Mouse (Mus musculus) hindbrain, embryonic 12.5 days (tissue): ENCODE measurements at regions not wholly inside any gene's neighbourhood (a gene's known extent, or its start where the extent isn't known, plus 50 kb on each side); places are given as distances from the start of the nearest gene placed in this dataset.

Experiments used
- ATAC-seq: fragments of 200-750 bp; cut with Nextera tagmentation; 2 replicates; pipeline ENCODE4 v1.8.0; 2017; ENCODE audit warnings: moderate TSS enrichment; ENCODE audit not compliant: low FRiP score
- H3K27ac ChIP-seq: fragments of 300-500 bp; sonication (generic); 2 replicates; pipeline ENCODE4 v1.5.1; 2016; ENCODE audit warnings: mild to moderate bottlenecking
- H3K27me3 ChIP-seq: fragments of 300-500 bp; sonication (generic); 2 replicates; pipeline ENCODE4 v1.6.1; 2016; ENCODE audit warnings: mild to moderate bottlenecking
- H3K36me3 ChIP-seq: fragments of 300-500 bp; sonication (generic); 2 replicates; pipeline ENCODE4 v1.6.1; 2016; ENCODE audit warnings: mild to moderate bottlenecking
- H3K4me1 ChIP-seq: fragments of 300-500 bp; sonication (generic); 2 replicates; pipeline ENCODE4 v1.6.1; 2016
- H3K4me2 ChIP-seq: fragments of 300-500 bp; sonication (generic); replicated peaks from 2 replicates; pipeline ENCODE4 v1.6.1; 2016; ENCODE audit warnings: mild to moderate bottlenecking
- H3K4me3 ChIP-seq: fragments of 300-500 bp; sonication (generic); 2 replicates; pipeline ENCODE4 v1.5.1; 2016; ENCODE audit warnings: mild to moderate bottlenecking
- H3K9ac ChIP-seq: fragments of 300-500 bp; sonication (generic); 2 replicates; pipeline ENCODE4 v1.6.1; 2016; ENCODE audit warnings: mild to moderate bottlenecking, moderate library complexity
- H3K9me3 ChIP-seq: fragments of 300-500 bp; sonication (generic); replicated peaks from 2 replicates; pipeline ENCODE4 v1.6.1; 2016; ENCODE audit warnings: mild to moderate bottlenecking
- WGBS: fragments of 180-500 bp; shearing (Covaris S2); methylation state at CpG from one replicate; pipeline ENCODE4 v1.1.7; 2016; 5-methylcytosine and 5-hydroxymethylcytosine counted together

GRCm38 (mm10) chr2:178976046-178976445, 466.2 kb upstream of the Cdh4 start:
- WGBS, result 73% methylated on average over 6 of the region's 6 CpGs
- H3K4me1 ChIP-seq, result no peaks in the 10 kb centered on the region
- H3K9me3 ChIP-seq, result no peaks in the 10 kb centered on the region
- ATAC-seq, result no peak
- H3K27ac ChIP-seq, result no peak overlapping the region
- no peak overlapping the region for H3K4me2 ChIP-seq
- no peak overlapping the region for H3K4me3 ChIP-seq
- H3K36me3 ChIP-seq, result no peaks in the 10 kb centered on the region
- H3K9ac ChIP-seq, result no peak overlapping the region
- no peaks in the 10 kb centered on the region for H3K27me3 ChIP-seq

DNA sequence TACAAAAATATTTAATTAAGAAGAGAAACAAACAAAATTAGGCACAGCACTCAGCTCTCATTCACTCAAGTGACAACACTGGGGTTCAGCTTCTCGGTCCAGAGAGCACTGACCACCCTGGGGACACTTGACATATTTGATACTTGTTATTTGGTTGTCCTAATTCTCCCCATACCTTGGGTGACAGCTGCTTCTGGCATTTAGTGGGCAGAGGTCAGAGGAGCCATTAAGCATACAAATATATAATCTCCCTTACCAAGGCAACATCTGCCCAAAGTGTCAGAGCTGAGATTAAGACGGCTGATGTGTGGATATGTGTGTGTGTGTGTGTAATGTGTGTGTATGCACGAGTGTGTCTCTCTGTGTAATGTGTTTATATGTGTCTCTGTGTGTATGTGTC, 465.7 kb upstream of the Cdh4 start:
- no peak overlapping the region for H3K4me2 ChIP-seq
- no peaks in the 10 kb centered on the region for H3K4me1 ChIP-seq
- H3K9ac ChIP-seq, result no peak overlapping the region
- no peak overlapping the region for H3K27ac ChIP-seq
- H3K9me3 ChIP-seq, result no peaks in the 10 kb centered on the region
- H3K4me3 ChIP-seq, result no peak overlapping the region
- no peaks in the 10 kb centered on the region for H3K36me3 ChIP-seq
- no peaks in the 10 kb centered on the region for H3K27me3 ChIP-seq
- ATAC-seq, result no peak
- 65% methylated on average over 3 of the region's 3 CpGs for WGBS

GRCm38 (mm10) chr2:178979451-178979850, 462.8 kb upstream of the Cdh4 start:
- Histone ChIP-seq H3K27ac (no peak overlapping the region), H3K4me1 (peaks cover 8% of the 10 kb centered on the region; the same call in 1 of the 2 replicates), H3K4me3 (no peak overlapping the region), H3K4me2 (no peak overlapping the region), H3K9ac (no peak overlapping the region), H3K9me3 (no peaks in the 10 kb centered on the region), H3K36me3 (no peaks in the 10 kb centered on the region), H3K27me3 (0 out of 2 replicates have a peak, but pooled peaks cover 3% of the 10 kb centered on the region)
- 85% methylated on average over 9 of the region's 9 CpGs for WGBS
- no peak for ATAC-seq

GRCm38 (mm10) chr2:178981736-178982502, 460.3 kb upstream of the Cdh4 start:
- Histone ChIP-seq H3K4me1 (peaks cover 8% of the 10 kb centered on the region; the same call in 1 of the 2 replicates), H3K27me3 (0 out of 2 replicates have a peak, but pooled peaks cover 3% of the 10 kb centered on the region), H3K9ac (no peak overlapping the region), H3K36me3 (no peaks in the 10 kb centered on the region), H3K4me3 (no peak overlapping the region), H3K27ac (no peak overlapping the region), H3K4me2 (no peak overlapping the region), H3K9me3 (no peaks in the 10 kb centered on the region)
- WGBS, result 52% methylated on average over 7 of the region's 7 CpGs
- ATAC-seq, result no peak

DNA sequence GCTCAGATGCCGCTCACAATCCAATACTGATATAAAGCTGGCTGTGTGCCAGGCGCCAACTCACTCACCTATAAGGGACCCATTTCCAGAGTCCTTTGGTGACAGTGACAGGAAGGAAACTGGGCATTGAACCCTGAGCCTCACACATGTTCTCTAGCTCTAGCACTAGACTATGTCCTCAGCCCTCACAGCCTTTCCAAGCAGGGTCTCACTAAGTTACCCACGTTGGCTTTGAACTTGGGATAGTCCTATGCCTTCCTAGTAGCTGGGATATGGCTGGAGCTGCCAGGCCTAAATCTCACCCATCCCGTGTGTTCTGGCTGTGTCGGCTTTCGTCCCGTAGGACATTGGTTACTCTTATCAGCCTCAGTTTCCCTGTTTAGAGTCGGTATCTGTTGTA, 458.4 kb upstream of the Cdh4 start:
- 96% methylated on average over 8 of the region's 8 CpGs for WGBS

DNA sequence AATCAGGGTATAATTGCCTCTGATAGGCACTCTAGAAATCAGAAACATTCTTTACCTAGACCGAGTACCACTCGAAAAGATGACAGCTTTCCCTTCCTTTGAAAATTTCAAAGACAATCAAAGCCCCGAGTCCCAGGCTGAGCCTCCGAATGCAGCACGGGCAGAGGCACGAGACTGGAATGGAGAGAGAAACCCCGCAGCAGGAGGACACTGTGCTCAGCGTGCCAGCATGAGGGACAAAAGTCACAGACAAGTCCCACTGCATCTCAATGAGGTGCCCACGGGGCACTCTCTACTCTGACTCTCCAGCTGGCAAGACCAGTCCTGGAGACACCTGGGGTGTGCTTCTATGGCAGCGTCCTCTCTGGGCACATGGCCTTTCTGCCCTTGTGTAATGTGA, 454.3 kb upstream of the Cdh4 start:
- no peak overlapping the region for H3K27ac ChIP-seq
- no peak for ATAC-seq
- H3K9me3 ChIP-seq, result no peaks in the 10 kb centered on the region
- peaks cover 9% of the 10 kb centered on the region for H3K4me1 ChIP-seq
- H3K9ac ChIP-seq, result no peak overlapping the region
- WGBS, result 72% methylated on average over 10 of the region's 10 CpGs
- H3K4me3 ChIP-seq, result no peak overlapping the region
- no peaks in the 10 kb centered on the region for H3K36me3 ChIP-seq
- no peak overlapping the region for H3K4me2 ChIP-seq
- H3K27me3 ChIP-seq, result no peaks in the 10 kb centered on the region

More for the DNA sequence above, 458.4 kb upstream of the Cdh4 start:
- no peaks in the 10 kb centered on the region for H3K9me3 ChIP-seq
- H3K36me3 ChIP-seq, result no peaks in the 10 kb centered on the region
- no peak overlapping the region for H3K9ac ChIP-seq
- H3K4me1 ChIP-seq, result peaks cover 8% of the 10 kb centered on the region; the same call in 1 of the 2 replicates
- H3K4me3 ChIP-seq, result no peak overlapping the region
- no peak for ATAC-seq
- no peak overlapping the region for H3K27ac ChIP-seq
- H3K27me3 ChIP-seq, result 0 out of 2 replicates have a peak, but pooled peaks cover 3% of the 10 kb centered on the region
- no peak overlapping the region for H3K4me2 ChIP-seq

DNA sequence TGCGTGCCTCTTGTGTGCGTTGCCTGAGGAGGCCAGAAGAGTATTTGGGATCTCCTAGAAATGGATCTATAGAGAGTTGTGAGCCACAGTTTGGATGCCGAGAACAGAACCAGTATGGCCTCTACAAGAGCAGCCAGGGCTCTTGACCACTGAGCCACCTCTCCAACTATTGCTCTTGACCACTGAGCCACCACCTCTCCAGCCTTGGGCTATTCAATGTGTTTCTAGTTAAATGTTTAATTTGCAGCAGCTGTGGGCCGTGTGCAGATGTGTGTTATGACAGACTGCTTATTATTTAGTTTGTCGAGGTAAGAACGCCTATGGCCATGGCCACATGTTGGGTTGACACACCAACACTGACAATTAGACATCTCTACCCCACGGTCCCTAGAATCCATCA, 452.9 kb upstream of the Cdh4 start:
- WGBS, result 84% methylated on average over 7 of the region's 7 CpGs
- Histone ChIP-seq H3K27me3 (no peaks in the 10 kb centered on the region), H3K9ac (no peak overlapping the region), H3K4me1 (peaks cover 9% of the 10 kb centered on the region), H3K4me2 (no peak overlapping the region), H3K36me3 (no peaks in the 10 kb centered on the region), H3K9me3 (no peaks in the 10 kb centered on the region), H3K4me3 (no peak overlapping the region), H3K27ac (no peak overlapping the region)
- ATAC-seq, result no peak

DNA sequence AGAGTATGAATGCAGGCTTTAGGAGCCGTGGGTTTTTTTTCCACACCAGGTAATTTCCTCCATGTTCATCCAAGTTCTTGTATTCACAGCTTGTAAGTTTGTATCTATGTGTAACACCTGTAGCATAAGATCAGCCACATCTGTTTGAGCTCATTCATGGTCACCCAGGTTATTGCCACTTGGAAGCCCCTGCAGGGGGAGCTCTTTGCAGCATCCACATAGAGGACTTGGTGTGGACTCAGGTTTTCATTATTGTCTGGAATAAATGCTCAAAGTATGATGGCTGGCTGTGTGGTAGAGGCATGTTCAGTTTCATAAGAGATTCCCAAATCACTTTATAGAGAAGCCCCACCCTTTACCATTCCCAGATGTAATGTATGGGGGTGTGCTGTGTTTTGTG, 452.4 kb upstream of the Cdh4 start:
- WGBS, result 76% methylated on average over 1 of the region's 1 CpGs
- Histone ChIP-seq H3K4me3 (no peak overlapping the region), H3K9ac (no peak overlapping the region), H3K27ac (no peak overlapping the region), H3K27me3 (no peaks in the 10 kb centered on the region), H3K36me3 (no peaks in the 10 kb centered on the region), H3K4me1 (peaks cover 9% of the 10 kb centered on the region), H3K4me2 (no peak overlapping the region), H3K9me3 (no peaks in the 10 kb centered on the region)
- no peak for ATAC-seq

DNA sequence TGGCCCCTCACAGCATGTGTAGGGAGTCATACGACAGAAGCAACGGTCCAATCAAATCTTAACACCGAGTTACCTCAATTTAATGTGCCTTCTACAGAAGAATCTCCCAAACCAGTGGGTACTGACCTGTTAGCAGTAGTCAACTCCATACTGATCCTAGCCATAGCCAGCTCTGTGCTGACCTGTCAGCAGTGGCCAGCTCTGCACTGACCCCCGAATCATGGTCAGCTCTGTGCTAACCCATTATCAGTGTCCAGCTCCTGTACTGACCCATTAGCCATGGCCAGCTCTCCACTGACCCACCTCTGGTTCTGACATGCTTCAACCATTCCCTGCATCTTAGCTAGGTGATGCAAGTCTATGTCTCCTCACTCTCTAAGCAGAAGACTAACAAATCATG, 451.3 kb upstream of the Cdh4 start:
- 83% methylated on average over 4 of the region's 4 CpGs for WGBS
- H3K9me3 ChIP-seq, result no peaks in the 10 kb centered on the region
- H3K4me3 ChIP-seq, result no peak overlapping the region
- H3K9ac ChIP-seq, result no peak overlapping the region
- H3K4me1 ChIP-seq, result peaks cover 9% of the 10 kb centered on the region
- H3K4me2 ChIP-seq, result no peak overlapping the region
- no peaks in the 10 kb centered on the region for H3K36me3 ChIP-seq
- no peak overlapping the region for H3K27ac ChIP-seq
- no peak for ATAC-seq
- H3K27me3 ChIP-seq, result no peaks in the 10 kb centered on the region

DNA sequence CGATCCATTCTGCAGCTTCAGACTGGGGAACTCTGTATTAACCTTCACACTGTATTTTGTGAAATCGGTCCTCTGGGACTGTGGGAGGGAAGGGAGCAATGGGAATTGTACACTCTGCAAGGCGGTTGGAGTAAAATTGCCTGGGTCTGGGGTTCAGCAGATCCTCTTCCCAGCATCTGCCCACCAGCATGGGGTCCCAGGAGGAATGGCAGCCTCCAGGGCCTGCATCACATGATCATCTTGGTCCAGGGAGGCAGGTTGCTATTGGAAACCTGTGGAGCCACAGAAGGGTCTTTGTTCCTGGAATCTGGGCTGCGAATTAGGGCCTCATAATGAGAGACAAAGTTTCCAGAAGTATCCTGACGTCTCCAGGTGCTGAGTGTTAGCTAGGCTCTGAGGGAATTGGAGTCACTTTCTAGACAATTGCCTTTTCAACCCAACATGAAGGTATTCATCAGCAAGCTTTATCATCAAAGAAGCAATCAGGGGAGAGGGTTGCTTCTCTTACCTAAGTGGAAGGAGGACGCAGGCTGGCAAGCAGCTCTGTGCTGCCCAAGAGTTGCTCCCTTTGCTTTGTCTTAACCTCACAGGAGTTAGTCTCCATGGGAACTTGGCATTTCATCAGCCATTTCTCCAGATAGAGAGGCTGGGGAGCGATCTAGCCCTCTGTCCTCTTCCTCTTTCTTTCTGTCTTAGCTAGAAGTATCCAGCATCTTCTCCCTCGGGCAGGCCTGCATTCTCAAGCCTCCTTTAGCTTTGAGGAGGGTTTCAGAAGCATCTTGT, 449.7 kb upstream of the Cdh4 start:
- H3K27me3 ChIP-seq, result no peaks in the 10 kb centered on the region
- no peak overlapping the region for H3K4me3 ChIP-seq
- H3K36me3 ChIP-seq, result no peaks in the 10 kb centered on the region
- no peak overlapping the region for H3K27ac ChIP-seq
- H3K9me3 ChIP-seq, result no peaks in the 10 kb centered on the region
- peaks cover 9% of the 10 kb centered on the region for H3K4me1 ChIP-seq
- WGBS, result 53% methylated on average over 8 of the region's 8 CpGs
- no peak overlapping the region for H3K9ac ChIP-seq
- H3K4me2 ChIP-seq, result no peak overlapping the region
- ATAC-seq, result no peak

DNA sequence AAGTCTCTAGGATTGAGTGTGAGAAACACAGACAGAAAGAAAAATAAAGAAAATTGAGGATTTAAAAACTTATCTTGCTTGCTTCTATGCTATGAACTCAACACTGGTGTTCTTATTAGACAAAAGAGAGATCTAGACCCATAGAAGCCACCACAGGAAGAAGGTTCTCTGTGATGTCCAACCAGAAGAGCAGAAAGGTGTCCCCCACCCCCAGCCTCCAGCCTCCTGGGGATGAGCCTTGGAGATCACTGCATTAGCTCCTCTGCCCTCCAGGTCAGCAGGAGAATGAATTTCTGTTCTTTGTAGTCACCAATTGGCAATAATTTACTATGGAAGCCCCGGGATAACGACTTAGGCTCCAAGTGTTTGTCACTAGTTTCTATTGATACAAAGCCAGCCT, 444.3 kb upstream of the Cdh4 start:
- 67% methylated on average over 2 of the region's 2 CpGs for WGBS
- Histone ChIP-seq H3K27me3 (no peaks in the 10 kb centered on the region), H3K4me3 (no peak overlapping the region), H3K36me3 (no peaks in the 10 kb centered on the region), H3K27ac (no peak overlapping the region), H3K9ac (no peak overlapping the region), H3K4me1 (0 out of 2 replicates have a peak, but pooled peaks cover 6% of the 10 kb centered on the region), H3K4me2 (no peak overlapping the region), H3K9me3 (no peaks in the 10 kb centered on the region)
- no peak for ATAC-seq

DNA sequence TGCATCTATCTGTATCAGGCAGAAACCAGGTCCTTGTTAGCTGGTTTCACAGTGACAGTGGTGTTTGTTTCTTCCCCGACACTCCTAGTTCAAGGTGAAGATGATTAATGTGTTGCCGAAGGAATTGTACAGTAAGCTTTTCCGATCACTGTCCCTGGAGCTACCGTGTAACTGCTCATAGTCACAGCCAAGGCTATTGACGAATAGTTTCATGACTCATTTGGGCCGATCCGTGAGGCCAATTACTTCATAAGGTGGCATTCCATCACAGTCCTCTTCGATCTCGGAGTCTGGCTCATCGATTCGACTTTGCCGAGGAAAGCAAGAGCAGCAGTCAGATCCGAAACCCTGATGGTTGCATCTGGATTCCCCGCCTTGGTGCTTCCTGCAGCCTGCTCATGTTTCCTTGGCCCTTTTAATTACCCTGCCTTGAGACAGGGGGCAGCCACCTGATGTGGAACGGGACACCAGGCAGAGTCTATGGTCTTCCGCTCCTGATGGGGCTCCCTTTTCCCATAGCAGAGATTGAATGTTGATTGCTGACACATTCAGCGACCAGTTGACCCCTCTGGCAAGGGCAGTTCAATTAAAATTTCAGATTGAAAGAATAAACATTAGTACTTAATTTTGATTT, 441.7 kb upstream of the Cdh4 start:
- no peak overlapping the region for H3K4me2 ChIP-seq
- no peak overlapping the region for H3K9ac ChIP-seq
- H3K9me3 ChIP-seq, result no peaks in the 10 kb centered on the region
- H3K27me3 ChIP-seq, result no peaks in the 10 kb centered on the region
- ATAC-seq, result no peak
- no peak overlapping the region for H3K27ac ChIP-seq
- no peak overlapping the region for H3K4me3 ChIP-seq
- 77% methylated on average over 17 of the region's 17 CpGs for WGBS
- H3K4me1 ChIP-seq, result 0 out of 2 replicates have a peak, but pooled peaks cover 6% of the 10 kb centered on the region
- H3K36me3 ChIP-seq, result no peaks in the 10 kb centered on the region
